Mouse (Mus musculus) intestine, embryonic 14.5 days (tissue): ENCODE results near the gene Hps5. TPM values are rescaled to one million over a fixed set of nuclear protein-coding genes. Genes with fewer than 3 reads are reported as not detected.

Experiments used
- ATAC-seq: fragments of 200-750 bp; cut with Nextera tagmentation; replicated peaks from 2 replicates; pipeline ENCODE4 v1.8.0; 2017; ENCODE audit warnings: low read depth, moderate number of reproducible peaks, moderate TSS enrichment, moderate library complexity; ENCODE audit not compliant: low FRiP score, low TSS enrichment
- DNase-seq: peaks from one replicate; pipeline ENCODE4 v3.0.0-alpha.2; 2018; ENCODE audit warnings: low spot score
- H3K27ac ChIP-seq: fragments of 300-500 bp; sonication (generic); 2 replicates; pipeline ENCODE4 v1.5.1; 2014; ENCODE audit warnings: low read depth, mild to moderate bottlenecking, control low read depth
- H3K27me3 ChIP-seq: fragments of 300-500 bp; sonication (generic); replicated peaks from 2 replicates; pipeline ENCODE4 v1.6.1; 2014; ENCODE audit warnings: low read length, control low read depth; ENCODE audit not compliant: control insufficient read depth, insufficient read depth
- H3K36me3 ChIP-seq: fragments of 300-500 bp; sonication (generic); 2 replicates; pipeline ENCODE4 v1.6.1; 2014; ENCODE audit warnings: low read length, control low read depth; ENCODE audit not compliant: control insufficient read depth, insufficient read depth
- H3K4me1 ChIP-seq: fragments of 300-500 bp; sonication (generic); replicated peaks from 2 replicates; pipeline ENCODE4 v1.6.1; 2014; ENCODE audit warnings: low read length, control low read depth, mixed read lengths; ENCODE audit not compliant: control insufficient read depth, insufficient read depth
- H3K4me2 ChIP-seq: fragments of 300-500 bp; sonication (generic); 2 replicates; pipeline ENCODE4 v1.6.1; 2014; ENCODE audit warnings: low read length
- H3K4me3 ChIP-seq: fragments of 300-500 bp; sonication (generic); 2 replicates; pipeline ENCODE4 v1.5.1; 2014; ENCODE audit warnings: low read depth, low read length, control low read depth, mixed read lengths
- H3K9ac ChIP-seq: fragments of 300-500 bp; sonication (generic); 2 replicates; pipeline ENCODE4 v1.6.1; 2014; ENCODE audit warnings: mild to moderate bottlenecking, low read length
- H3K9me3 ChIP-seq: fragments of 300-500 bp; sonication (generic); 2 replicates; pipeline ENCODE4 v1.6.1; 2016; ENCODE audit warnings: low read length, control low read depth; ENCODE audit not compliant: control insufficient read depth
- WGBS: fragments of 180-500 bp; shearing (Covaris S2); extraction: QIAGEN DNeasy Blood & Tissue Kit; methylation state at CpG from one replicate; pipeline ENCODE4 v1.1.7; 2014; 5-methylcytosine and 5-hydroxymethylcytosine counted together
- polyA plus RNA-seq: library from polyadenylated mRNA; unstranded; fragments of >200 nt; fragmentation: Nextera tagmentation; extraction: Ambion mirVana; gene quantifications from 2 replicates; pipeline ENCODE4 v1.2.1, GENCODE M21; 2014

Hps5 gene
- polyA plus RNA-seq, 1 experiment from 2014 or later, result 18.8 TPM

DNA sequence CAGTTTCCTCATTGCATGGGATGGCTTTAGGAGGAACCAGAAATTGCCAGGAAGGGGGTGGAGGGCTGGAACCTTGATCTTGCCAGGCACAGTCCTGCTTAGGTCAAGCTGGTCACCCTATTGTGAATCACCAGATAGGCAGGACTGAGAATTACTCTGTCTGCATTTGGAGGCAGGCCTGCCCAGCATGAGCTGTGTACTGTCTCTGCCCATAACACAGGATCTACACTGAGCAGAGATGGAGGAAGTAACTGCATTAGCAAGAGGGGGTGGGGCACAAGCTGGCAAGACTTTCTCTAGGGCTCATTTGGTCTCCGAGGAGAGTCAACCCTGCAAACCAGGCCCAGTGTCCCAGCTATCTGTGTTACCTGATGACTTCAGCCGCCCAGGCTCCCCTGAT is 60.9 kb downstream of the Hps5 start:
- Histone ChIP-seq H3K9ac (no peak overlapping the region), H3K27ac (no peak overlapping the region), H3K4me3 (no peak overlapping the region), H3K27me3 (no peaks in the 10 kb centered on the region), H3K9me3 (no peaks in the 10 kb centered on the region), H3K4me1 (no peaks in the 10 kb centered on the region), H3K36me3 (no peaks in the 10 kb centered on the region), H3K4me2 (no peak overlapping the region)
- ATAC-seq, result no peak
- DNase-seq, result no peak
- WGBS, result 74% methylated on average over 2 of the region's 2 CpGs

DNA sequence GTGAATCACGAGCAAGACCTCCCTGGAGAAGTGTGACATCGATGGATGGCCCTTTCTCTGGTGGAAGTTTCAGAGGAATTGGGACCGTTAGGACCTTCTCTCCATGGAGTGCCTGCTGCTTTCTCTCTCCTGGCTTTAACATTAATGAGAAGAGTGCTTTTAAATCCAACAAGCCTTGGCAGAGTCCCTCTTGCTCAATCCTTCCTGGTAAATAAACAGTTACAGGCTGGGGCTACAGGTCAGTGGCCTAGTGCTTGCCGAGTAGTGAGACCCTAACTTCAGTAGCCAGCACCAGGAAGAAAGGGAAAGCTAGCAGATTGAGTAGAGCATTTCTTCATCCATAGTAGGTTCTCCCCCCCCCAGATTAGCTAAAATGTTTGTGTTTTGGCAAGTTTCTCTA is 63.4 kb downstream of the Hps5 start, which contains the start of gene Saa4:
Gene Saa4 (minus strand): TSS at position 146 of the 400 bp plus-strand sequence.
- Histone ChIP-seq H3K4me2 (no peak within 1 kb of the TSS), H3K4me3 (no peak within 1 kb of the TSS), H3K27ac (no peak within 1 kb of the TSS), H3K4me1 (no peaks in the 10 kb centered on the region), H3K9ac (no peak within 1 kb of the TSS), H3K36me3 (no peaks in the 10 kb centered on the region), H3K27me3 (no peaks in the 10 kb centered on the region), H3K9me3 (no peaks in the 10 kb centered on the region)
- WGBS, result 81% methylated on average over 4 of the region's 4 CpGs
- no peak for DNase-seq
- no peak for ATAC-seq

DNA sequence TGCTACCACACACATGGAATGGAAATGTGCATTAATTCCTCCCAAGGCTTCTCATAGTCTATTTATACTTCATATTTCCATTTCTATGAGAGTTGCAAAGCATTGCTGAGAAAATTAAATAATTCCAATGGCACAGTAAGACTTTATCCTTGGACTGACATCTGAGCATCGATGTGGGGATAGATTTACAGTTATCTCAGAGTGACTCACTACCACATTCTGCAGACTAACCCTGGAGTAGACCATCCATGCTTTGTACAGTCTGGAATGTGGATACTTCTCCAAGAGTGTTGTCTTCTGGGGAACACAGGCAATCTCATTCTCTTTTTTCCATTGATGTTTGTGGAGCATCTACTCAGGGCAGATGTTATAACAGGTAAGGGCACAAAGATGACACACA is 68.3 kb downstream of the Hps5 start:
- no peak overlapping the region for H3K4me3 ChIP-seq
- no peaks in the 10 kb centered on the region for H3K4me1 ChIP-seq
- H3K4me2 ChIP-seq, result no peak overlapping the region
- no peaks in the 10 kb centered on the region for H3K9me3 ChIP-seq
- no peak overlapping the region for H3K9ac ChIP-seq
- no peak for DNase-seq
- WGBS, result 63% methylated on average over 1 of the region's 1 CpGs
- no peak for ATAC-seq
- H3K27me3 ChIP-seq, result no peaks in the 10 kb centered on the region
- no peak overlapping the region for H3K27ac ChIP-seq
- no peaks in the 10 kb centered on the region for H3K36me3 ChIP-seq

DNA sequence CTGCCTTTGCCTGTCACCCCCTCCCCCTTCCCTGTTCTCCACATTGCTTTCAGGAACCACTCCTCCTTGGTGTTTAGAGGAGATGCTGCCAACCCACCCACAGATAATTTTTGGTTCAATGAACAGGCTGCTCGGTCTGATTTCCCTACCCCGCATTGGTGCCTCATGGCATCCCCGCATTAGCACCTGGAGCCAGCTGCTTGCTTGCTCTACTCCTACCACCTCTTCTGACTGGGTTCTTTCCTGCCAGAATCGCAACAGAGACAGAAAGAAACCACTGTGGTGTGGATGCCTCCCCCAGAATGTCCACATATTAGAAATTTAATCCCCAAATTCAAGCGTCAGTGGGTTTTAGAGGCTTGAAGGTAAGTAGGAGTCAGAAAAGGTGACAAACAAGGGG is 71.5 kb downstream of the Hps5 start:
- no peak overlapping the region for H3K9ac ChIP-seq
- no peak overlapping the region for H3K27ac ChIP-seq
- H3K4me1 ChIP-seq, result no peaks in the 10 kb centered on the region
- no peak overlapping the region for H3K4me2 ChIP-seq
- no peaks in the 10 kb centered on the region for H3K36me3 ChIP-seq
- ATAC-seq (no peak), DNase-seq (no peak)
- no peaks in the 10 kb centered on the region for H3K9me3 ChIP-seq
- no peak overlapping the region for H3K4me3 ChIP-seq
- 0 out of 2 replicates have a peak, but pooled peaks cover 3% of the 10 kb centered on the region for H3K27me3 ChIP-seq
- WGBS, result 75% methylated on average over 5 of the region's 5 CpGs

DNA sequence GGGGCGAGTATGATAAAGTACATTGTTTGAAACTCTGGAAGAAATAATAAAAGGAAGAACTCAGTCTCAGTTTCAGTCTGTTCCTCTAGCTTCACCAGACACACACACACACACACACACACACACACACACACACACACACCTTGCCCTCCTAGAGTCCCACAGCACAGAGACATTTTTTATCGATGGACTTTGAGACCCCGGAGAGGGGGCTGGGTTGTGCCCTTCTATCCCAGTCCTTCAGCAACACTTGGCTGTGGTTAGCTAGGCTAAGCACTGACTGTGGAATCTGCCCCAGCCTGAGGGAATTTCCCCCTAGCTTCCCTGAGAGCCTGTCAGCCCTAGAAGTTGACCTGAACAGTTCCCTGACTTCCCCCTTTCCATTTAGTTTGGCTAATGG is 72.0 kb downstream of the Hps5 start:
- 71% methylated on average over 3 of the region's 3 CpGs for WGBS
- no peak for DNase-seq

DNA sequence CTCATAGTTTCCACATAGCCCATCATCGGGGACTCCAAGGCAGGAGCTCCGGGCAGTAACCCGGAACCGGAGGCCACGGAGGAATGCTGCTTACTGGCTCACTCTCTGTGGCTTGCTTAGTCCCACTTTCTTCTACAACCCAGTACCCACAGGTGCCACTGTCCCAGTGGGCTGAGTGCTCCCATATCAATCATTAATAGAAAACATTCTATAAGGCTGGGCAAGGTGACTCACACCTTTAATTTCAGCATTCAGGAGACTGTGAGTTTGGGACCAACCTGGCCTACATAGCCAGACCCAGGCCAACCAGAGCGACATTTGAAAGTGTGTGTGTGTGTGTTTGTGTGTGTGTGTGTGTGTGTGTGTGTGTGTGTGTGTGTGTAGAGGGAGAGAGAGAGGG is 72.5 kb downstream of the Hps5 start:
- no peaks in the 10 kb centered on the region for H3K36me3 ChIP-seq
- ATAC-seq (no peak), DNase-seq (no peak)
- no peaks in the 10 kb centered on the region for H3K4me1 ChIP-seq
- H3K4me2 ChIP-seq, result no peak overlapping the region
- 0 out of 2 replicates have a peak, but pooled peaks cover 3% of the 10 kb centered on the region for H3K27me3 ChIP-seq
- H3K9ac ChIP-seq, result no peak overlapping the region
- no peaks in the 10 kb centered on the region for H3K9me3 ChIP-seq
- H3K4me3 ChIP-seq, result no peak overlapping the region
- 93% methylated on average over 6 of the region's 6 CpGs for WGBS
- H3K27ac ChIP-seq, result no peak overlapping the region

More for the DNA sequence above, 72.0 kb downstream of the Hps5 start:
- H3K9ac ChIP-seq, result no peak overlapping the region
- no peak overlapping the region for H3K4me2 ChIP-seq
- H3K27ac ChIP-seq, result no peak overlapping the region
- no peaks in the 10 kb centered on the region for H3K4me1 ChIP-seq
- H3K9me3 ChIP-seq, result no peaks in the 10 kb centered on the region
- no peaks in the 10 kb centered on the region for H3K36me3 ChIP-seq
- no peak overlapping the region for H3K4me3 ChIP-seq
- ATAC-seq, result no peak
- 0 out of 2 replicates have a peak, but pooled peaks cover 3% of the 10 kb centered on the region for H3K27me3 ChIP-seq

DNA sequence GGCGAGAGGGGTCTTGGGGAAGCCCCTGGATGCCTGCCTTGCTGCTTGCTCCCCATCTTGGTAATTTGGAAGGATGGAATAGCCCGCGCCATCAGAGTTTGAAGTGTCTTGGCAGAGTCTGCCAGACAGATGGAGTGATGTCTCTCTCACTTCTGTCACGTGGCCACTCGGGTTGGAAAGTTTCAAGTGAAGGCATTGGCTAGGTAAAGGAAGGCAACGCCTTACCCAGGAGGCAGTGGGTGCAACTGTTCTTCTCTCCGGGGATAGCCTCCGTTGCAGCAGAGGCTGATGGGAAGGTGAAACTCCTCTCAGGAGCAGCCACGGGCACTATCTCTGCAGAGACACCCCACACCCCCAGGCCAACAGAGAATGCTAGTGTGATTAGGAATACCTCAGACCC is 75.4 kb downstream of the Hps5 start:
- Histone ChIP-seq H3K4me3 (no peak overlapping the region), H3K4me1 (no peaks in the 10 kb centered on the region), H3K9ac (no peak overlapping the region), H3K27me3 (0 out of 2 replicates have a peak, but pooled peaks cover 3% of the 10 kb centered on the region), H3K9me3 (no peaks in the 10 kb centered on the region), H3K36me3 (no peaks in the 10 kb centered on the region), H3K27ac (no peak overlapping the region), H3K4me2 (no peak overlapping the region)
- no peak for ATAC-seq
- no peak for DNase-seq
- 79% methylated on average over 9 of the region's 9 CpGs for WGBS

DNA sequence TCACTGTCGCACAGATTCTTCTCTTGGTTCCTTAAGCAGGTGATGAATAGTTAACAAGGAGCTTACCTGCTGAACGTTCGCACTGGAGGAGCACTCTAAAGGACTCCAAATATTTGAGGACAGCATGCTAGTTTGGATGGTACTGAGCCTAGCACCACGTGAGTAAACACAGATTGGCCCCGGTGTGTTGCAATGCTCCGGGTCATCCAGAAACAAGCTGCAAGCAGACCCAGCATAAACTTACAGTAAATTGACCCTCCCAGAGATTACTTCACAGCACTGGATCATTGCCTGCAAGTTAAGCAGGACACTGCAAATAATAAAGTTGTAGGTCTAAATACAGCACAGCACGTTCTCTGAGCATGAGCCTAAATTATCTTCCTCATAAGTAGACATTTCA is 76.3 kb downstream of the Hps5 start:
- DNase-seq, result no peak
- Histone ChIP-seq H3K36me3 (no peaks in the 10 kb centered on the region), H3K4me1 (no peaks in the 10 kb centered on the region), H3K4me3 (no peak overlapping the region), H3K9me3 (no peaks in the 10 kb centered on the region), H3K27ac (no peak overlapping the region), H3K9ac (no peak overlapping the region), H3K27me3 (0 out of 2 replicates have a peak, but pooled peaks cover 3% of the 10 kb centered on the region), H3K4me2 (no peak overlapping the region)
- WGBS, result 61% methylated on average over 7 of the region's 7 CpGs
- ATAC-seq, result no peak

DNA sequence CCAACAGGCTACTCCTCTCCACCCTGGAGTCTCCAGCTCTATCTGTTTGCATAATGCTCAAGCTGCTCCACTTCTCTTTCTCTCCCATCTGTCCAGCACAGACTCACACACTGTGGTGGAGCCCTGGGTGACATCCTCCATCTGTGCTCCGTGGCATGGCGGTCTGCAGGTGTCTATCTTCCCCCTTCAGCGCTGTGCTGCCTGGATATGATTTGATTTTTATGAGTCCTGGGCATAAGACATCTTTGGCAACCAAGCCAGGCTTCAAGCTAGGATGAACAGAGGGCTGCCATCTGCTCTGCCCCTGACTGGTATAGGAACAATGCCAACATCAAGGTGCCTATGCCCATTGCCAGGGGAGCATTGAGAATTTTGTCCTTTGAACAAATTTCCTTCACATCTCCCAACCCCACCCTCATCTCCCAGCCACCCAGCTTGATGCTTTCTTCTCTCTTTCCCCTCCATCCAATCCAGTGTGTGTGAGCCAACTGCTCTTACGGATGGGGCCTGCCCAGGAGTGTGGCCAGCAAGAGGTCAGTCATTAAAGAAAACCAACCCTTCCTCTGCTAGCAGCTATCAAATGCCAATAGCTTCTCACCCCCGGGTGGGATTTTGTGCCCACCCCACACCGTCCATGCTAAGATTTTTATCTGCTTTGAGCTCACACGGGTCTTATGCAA is 77.1 kb downstream of the Hps5 start:
- no peak for DNase-seq
- H3K9me3 ChIP-seq, result no peaks in the 10 kb centered on the region
- no peak overlapping the region for H3K4me3 ChIP-seq
- H3K27ac ChIP-seq, result no peak overlapping the region
- H3K4me2 ChIP-seq, result no peak overlapping the region
- no peak for ATAC-seq
- 0 out of 2 replicates have a peak, but pooled peaks cover 3% of the 10 kb centered on the region for H3K27me3 ChIP-seq
- no peaks in the 10 kb centered on the region for H3K4me1 ChIP-seq
- no peak overlapping the region for H3K9ac ChIP-seq
- 76% methylated on average over 7 of the region's 7 CpGs for WGBS
- no peaks in the 10 kb centered on the region for H3K36me3 ChIP-seq
